Mouse (Mus musculus) effector memory CD4-positive, alpha-beta T cell, adult 5 months (primary cell): Measurements from ENCODE around the gene Trim42. TPM values are rescaled to one million over a fixed set of nuclear protein-coding genes. Genes with fewer than 3 reads are reported as not detected.

Experiments
- polyA plus RNA-seq: library from polyadenylated mRNA; unstranded; fragments of 100-300 nt; shearing (Covaris generic); gene quantifications from one replicate; pipeline ENCODE4 v1.2.1, GENCODE M21; 2017

Trim42 gene
- polyA plus RNA-seq, result not detected

DNA sequence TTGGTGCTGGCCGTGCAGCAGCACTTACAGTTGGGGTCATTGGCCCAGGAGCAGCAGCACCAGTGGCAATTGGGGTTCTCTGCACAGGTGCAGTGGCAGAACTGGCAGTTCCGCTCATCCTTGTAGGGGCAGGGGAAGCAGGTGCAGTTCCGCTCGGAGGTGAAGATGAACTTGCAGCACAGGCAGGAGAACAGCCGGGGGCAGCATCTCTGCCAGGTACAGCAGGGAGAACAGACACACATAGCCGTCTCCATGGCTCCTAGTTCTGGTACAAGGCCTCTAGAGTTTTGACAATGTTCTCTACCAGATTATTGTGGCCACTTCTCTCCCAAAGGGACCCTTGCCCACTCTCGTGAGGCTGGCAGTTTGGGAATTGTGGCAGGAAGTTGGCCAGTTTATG lies at the start of gene Trim42:
Trim42 (minus strand) TSS at position 368 of the 400 bp plus-strand sequence.

